Mouse (Mus musculus) hindlimb bud, embryonic 11.5 days (tissue): ENCODE results near the gene Fcgr3.

Experiments used
- DNase-seq: peaks from one replicate; pipeline ENCODE4 v3.0.0-alpha.2; 2012; ENCODE audit warnings: low read depth, low spot score; ENCODE audit errors: extremely low spot score

Fcgr3 gene

DNA sequence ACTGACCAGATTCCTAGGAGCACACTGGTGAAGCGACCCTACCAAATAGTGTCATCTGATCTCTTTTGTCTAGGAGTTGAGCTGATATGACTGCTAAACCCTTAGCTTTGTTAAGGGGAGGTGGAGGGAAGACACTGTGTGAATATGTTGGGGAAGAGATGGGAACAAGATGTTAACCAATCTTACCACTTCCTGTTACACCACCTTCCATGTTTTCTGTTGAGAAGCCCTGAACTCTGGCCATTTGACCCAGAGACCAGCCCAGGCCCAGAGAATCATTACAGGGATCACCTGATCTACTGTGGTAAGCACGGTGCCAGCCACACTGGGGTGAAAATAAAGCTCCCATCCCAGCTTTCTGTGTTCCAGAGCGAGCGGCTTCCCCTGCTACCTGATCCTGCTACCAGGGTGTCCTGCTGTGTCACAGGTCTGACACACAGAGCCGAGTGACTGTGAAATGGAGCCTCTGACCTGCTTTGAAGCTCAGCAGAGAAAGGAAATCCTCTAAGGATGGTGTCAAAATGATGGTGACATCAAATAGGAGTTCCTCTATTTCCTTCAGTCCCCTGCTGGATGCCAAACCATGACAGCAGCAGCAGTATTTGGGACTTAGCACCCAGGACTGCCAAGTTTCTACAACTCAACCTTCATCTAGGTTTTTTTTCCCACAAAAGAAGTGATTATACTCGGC is 47.1 kb downstream of the Fcgr3 start:
- no peak for DNase-seq

DNA sequence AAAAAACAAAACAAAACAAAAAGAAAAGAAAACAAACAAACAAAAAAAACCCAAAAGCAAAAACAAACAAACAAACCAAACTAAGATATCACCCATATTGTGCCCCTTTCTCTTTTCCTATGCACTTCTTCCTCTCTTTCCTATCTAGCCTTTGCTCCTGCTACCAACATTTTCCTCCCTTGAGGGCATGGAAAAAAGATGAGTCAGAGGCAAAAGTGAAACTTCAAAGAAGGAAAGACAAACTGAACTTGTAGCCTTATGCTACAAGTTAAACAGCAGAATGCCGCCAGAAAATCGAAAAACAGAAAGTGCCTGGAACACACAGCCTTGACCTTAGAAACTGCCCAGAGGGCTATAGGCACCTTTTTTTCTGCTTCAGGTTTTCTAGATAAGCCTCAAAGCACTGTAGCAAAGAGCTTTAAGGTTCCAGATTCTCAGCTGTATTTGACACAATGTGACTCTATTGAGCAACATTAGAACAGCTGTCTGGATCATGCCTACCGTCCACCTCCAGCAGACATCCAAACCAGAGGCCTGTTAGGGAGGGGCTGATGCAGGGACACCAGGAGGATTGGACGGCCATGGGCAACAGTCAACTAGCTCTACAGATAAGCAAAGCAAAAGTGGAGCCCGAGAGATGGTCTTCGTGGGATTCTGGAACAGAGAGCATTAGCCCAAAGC is 47.9 kb downstream of the Fcgr3 start:
- no peak for DNase-seq

DNA sequence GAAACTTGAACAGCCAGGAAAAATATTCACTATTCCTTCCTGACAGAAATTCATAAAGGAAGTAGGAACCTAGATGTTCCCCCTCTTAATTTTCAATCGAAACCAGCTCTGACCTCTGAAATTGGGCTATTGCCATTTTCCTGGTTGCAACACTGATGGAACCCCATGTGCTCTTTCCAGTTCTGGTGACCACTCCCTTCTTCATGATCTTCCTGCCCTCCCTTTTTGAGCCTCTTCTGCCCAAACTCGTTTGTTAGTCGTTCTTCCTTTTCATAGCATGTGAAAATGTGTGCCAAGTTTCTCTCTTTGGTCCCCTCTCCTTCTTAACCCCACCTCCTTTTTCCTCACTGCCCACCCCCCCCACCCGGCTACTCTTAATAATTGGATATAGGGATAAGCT is 53.0 kb downstream of the Fcgr3 start:
- no peak for DNase-seq

DNA sequence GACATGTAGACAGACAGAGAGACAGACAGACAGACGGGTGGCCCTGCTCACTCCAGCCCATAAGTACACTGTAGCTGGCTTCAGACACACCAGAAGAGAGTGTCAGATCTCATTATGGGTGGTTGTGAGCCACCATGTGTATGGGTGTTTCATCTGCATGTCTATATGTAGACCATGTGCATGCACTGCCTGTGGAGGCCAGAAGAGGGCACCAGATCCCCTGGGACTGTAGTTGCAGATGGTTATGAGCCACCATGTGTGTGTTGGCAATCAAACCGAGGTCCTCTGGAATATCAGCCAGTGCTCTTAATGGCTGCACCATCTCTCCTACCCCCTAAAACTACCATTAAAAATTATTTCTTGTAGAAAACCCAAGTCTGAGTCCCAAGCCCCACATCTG is 57.8 kb downstream of the Fcgr3 start:
- no peak for DNase-seq

DNA sequence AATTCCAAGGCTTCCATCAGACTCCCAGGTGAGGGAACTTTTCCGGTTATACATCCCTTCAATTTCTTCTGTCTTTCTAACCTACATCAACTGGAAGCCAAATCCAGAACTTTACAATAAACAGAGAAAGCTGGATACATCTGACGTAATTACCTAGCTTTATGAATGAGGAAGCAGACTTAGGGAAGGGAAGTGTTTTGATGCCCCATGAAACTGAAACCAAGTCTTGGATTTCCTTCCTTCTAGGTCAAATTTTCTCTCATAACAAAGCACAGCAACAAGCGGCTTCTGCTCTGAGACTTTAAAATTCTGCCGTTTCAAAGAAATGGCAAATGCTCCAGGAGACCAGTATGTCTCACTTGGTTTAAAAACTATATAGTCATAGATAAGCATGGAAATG is 58.4 kb downstream of the Fcgr3 start:
- no peak for DNase-seq

DNA sequence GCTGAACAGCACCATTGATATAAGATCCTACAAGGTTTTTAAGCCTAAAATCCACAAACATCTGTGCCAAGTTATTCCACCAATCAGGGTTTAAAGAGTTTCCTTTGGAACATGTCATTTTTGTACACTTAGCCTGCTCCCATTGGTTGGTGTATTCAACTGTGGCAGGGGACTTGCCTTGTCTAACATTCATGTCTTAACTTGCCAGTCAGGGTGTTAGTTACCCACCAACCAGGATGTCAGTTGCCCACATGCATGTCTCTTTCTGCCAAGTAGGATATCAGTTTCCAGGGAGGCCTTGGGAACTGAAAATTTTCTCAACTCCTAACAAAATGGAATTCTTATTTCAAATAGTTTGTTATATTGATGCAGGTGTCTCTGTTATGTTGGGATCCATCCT is 59.1 kb downstream of the Fcgr3 start:
- no peak for DNase-seq

DNA sequence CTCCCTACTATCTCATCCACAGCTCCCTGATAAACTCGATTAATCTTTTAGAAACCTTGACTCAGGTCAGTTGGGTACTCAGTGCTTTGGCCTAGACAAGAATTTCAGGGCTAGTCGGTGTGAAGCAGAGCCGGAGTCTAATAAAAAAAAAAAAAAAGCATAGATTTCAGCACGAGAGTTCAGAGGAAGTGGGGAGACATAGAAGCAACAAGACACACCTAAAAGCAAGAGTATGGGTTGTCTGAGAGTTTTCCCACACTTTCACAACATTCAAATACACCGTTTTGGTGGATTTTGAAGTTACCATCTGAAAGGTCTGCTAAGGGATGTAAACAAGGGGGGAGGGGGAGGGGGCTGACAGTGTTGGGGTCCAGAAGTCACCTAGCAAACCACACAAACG is 59.7 kb downstream of the Fcgr3 start:
- DNase-seq = no peak
